Mouse (Mus musculus) cerebellum, adult (tissue): ENCODE measurements around the gene Utf1.

Experiments
- ATAC-seq: cut with Nextera tagmentation; 2 replicates; pipeline ENCODE4 v1.9.2; 2017; ENCODE audit warnings: mild to moderate bottlenecking, moderate library complexity, mixed read lengths; ENCODE audit not compliant: insufficient number of reproducible peaks, low FRiP score, low TSS enrichment

Gene Utf1

DNA sequence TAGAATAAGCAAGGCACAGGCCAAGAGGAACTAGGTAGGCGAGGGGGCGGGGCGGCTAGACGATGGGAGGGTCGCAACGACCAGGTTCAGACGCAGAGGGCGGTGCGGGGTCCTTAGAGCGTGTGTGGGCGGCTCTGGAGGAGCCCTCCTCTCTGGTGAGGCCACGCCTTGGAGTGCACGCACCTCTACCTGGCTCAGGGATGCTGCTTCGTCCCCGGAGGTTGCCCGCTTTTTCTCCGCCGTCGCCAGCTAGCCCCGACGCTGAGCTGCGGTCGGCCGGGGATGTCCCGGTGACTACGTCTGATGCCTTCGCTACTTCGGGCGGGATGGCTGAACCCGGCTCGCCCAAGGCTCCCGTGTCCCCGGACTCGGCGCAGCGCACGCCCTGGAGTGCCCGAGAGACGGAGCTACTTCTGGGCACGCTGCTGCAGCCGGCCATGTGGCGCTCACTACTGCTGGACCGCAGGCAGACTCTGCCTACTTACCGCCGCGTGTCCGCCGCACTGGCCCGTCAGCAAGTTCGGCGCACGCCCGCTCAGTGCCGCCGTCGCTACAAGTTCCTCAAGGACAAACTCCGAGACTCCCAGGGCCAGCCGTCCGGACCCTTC, at the start of gene Utf1:
Gene Utf1, plus strand, starts transcription at position 116 of the 608 bp plus-strand sequence.
- no peak for ATAC-seq

GRCm38 (mm10) chr7:139894655-139895557, 48.7 kb upstream of the Utf1 start, which contains the start of gene Kndc1:
Gene Kndc1, plus strand, starts transcription at chr7:139894696.
- peak; percentile 19; the same call in 1 of the 2 replicates for ATAC-seq

DNA sequence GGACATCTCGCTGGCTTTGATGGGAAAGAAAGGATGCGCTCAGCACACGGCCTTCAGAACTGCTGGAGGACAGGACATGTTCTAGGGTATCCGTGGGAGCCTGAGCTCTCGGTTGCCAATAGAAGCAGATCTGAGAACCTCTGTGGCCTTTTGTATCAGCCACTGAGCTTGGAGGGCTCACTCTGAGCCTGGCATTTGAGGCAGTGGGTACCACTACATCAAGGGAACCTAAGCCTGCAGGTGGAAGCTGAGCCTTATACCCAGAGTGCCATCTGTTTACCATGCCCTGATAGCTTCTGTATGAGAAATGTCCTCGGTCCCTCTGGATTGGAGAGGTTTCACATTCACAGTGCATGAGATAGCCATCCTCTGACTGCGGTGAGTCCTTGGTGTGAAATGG, 47.3 kb upstream of the Utf1 start:
- no peak for ATAC-seq

- ATAC-seq = no peak
Measured at GRCm38 (mm10) chr7:139896796-139897195, 46.8 kb upstream of the Utf1 start.

- no peak for ATAC-seq
Measured at GRCm38 (mm10) chr7:139898606-139899005, 45.0 kb upstream of the Utf1 start.

DNA sequence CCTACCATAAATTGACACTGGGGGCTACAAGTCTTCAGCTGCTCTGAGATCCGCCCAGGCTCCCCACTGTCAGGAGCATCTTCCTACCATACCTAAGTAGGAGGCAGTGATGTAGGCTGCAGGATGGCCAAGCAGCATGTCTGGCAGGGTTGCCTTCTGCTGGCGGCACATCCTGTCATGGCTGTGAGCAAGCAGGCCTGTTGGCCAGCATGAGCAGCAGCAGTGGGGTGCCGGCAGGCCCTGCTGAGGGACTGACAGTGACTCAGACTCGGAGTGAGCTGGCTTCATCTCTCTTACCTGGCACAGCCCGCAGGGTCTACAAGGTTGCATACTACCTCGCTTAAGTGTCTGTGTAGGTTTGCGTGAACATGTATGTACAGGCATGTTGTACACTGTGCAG, 44.1 kb upstream of the Utf1 start:
- peak; percentile 15; the same call in 1 of the 2 replicates for ATAC-seq

DNA sequence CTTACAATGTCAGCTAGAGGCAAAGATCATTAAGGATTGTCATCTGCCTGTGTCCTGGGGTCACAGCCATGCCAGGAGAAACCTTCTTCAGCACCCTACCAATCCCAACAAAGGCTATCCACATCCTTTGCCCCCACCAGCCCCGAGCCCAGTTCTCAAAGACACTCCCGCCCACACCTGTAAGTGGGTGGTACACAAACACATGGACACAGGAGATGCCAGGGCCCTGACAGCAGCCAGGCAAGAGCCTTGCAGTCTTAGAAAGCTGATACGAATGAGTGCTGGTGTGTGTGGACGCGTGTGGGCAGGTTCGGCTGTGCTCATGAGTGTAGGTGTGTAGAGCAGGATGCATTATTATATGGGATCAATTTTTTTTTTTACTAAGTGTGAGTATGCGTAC, 43.1 kb upstream of the Utf1 start:
- no peak for ATAC-seq

DNA sequence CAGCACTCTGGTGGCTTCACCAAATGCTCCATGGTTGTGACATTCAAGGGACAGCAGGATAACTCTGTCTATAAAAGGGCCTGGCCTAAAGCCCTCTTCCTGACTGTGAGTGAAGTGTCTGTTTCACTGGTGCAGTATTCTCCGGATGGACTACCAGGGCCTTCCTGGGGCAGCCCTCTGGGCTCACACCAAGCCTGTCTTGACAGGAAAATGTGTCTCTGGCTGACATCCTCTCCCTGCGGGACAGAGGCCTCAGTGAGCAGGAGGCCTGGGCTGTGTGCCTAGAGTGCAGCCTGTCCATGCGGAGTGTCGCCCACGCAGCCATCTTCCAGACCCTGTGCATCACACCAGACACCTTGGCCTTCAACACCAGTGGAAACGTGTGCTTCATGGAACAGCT, 42.7 kb upstream of the Utf1 start:
- peak; percentile 87 for ATAC-seq

DNA sequence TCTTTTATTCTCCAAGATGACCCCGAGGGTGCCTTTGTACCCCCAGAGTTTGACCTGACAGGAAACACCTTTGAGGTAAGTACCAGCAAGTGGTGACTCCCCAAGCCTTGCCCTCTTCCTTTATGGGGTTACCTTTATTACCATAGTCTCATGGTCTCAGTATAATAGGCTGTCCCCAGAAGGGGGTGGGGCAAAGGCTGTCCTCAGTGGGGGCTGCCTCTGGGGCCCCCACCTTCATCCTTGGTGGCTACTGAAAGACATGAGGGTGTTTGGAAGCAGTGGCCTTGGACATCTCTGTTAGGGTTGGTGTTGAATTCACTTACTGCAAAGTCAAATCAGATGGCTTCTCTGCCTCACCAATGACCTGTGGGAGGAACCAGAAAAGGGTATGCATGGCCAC, 41.6 kb upstream of the Utf1 start:
- no peak for ATAC-seq

- no peak for ATAC-seq
Measured at GRCm38 (mm10) chr7:139905261-139905660, 38.3 kb upstream of the Utf1 start.

DNA sequence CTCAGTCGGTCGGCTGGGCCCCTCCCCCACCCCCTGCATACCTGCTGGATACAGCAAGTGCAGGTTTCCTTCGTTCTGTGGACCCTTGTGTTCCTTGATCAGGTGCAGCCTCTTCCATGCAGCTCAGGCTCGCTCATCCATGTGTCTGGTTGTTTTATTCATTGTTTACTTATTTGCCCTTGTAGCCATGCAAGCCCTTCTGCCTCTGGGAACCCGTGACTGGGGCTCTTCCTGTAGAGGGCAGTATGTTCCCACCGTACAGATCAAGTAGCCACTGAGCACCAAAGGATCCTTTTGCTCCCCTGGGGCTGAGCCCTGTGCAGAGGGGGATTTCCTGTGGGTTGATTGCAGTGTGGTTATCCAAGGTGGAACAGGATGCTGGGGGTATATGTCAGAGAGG, 37.9 kb upstream of the Utf1 start:
- no peak for ATAC-seq

DNA sequence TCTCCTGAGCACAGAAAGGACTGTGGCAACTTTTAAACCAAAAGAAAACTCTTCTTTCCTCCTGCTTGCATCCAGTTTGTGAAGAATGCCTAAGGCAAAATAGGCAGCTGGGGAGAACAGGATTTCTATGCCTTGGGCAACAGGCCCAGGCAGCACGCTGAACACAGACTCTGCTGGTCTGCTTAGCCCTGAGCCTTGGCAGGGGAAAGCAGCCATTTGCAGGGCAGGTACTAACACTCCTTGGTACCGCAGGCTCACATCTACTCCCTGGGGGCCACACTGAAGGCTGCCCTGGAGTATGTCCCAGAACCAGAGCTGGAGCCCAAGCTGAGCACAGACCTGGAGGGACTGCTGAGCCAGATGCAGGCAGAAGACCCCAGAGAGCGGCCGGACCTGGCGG, 35.4 kb upstream of the Utf1 start:
- 0 out of 2 replicates have a peak, but pooled peaks have one; percentile 43 for ATAC-seq

GRCm38 (mm10) chr7:139909469-139909868, 34.1 kb upstream of the Utf1 start:
- no peak for ATAC-seq

DNA sequence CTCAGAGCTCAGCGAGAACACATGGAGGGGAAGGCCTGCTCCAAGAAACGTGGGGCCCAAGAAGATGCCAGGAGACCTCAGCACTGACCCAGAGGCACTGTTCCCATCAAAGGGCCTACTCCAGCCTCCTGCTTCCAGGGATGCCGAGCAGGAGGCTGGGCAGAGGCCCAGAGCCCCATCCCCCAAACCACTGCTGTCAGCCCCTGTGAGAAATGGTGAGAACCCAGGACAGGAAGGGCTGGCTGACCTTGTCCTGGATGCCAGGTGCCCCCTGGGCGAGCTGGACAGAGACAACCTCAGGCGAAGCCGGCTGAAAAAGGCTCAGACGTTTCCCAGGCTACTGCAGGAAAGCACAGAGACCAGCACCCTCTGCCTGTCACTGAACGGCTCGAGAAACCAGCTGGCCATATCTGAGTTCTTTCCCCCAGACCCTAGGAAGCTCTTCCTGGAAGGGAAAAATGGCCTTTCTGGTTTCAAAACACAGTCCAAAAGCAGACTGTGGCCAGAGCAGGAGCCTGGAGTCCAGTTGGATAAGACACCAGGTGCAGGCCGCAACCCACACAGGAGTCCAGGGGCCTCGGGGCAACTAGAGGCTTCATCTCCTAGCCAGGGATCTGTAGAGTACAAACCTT, 33.3 kb upstream of the Utf1 start:
- ATAC-seq = peak; percentile 31; the same call in 1 of the 2 replicates

GRCm38 (mm10) chr7:139914141-139915047, 29.2 kb upstream of the Utf1 start:
- no peak for ATAC-seq

DNA sequence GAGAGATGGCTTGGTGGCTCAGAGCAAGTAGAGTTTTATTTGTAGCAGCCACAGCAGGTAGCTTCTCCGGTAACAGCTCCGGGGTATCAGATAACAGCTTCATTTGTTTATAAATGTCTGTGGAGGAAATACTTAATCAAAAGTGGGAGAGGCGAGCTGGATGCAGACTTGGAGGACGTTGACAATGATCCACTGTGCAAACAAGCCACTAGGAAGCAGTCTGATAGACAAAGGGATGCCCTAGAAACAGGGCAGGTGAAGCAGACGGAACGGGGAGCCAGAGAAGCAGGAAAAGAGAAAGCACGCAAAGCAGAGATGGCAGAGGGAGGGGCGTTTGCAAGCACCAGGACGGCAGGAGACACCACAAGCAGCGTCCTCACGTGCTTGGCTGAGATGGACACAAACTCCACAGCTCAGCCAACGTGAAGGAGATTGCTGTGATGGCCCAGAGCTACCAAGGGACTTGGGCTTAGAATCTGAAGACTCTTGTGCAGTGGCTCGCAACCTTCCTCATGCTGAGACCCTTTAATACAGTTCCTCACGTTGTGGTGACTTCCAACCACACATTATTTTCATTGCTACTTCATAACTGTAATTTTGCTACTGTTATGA, 27.8 kb upstream of the Utf1 start:
- ATAC-seq = no peak

- ATAC-seq = no peak
Measured at GRCm38 (mm10) chr7:139916345-139916744, 27.2 kb upstream of the Utf1 start.

GRCm38 (mm10) chr7:139918262-139918661, 25.3 kb upstream of the Utf1 start:
- ATAC-seq = no peak

DNA sequence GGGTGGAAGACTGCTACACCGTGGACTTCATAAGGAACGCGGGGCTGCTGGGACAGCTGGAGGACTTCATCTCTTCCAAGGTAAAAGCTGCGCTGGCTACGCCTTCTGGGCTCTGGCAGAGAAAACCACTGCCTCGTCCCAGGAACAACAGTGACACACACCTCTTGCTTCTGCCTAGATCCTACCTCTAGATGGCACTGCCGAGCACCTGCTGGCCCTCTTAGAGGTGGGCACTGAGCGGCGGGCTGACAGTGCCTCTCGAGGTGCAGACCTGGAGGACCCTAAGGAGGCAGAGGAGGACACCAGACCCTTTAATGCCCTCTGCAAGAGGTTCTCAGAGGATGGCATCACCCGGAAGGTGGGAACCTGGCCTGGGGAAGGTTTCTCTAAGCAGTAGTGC, 12.9 kb upstream of the Utf1 start:
- no peak for ATAC-seq

GRCm38 (mm10) chr7:139936705-139937104, 6.9 kb upstream of the Utf1 start:
- no peak for ATAC-seq
